Mouse (Mus musculus) C2C12 (cell line): ENCODE results near the gene Rarg.

Experiments used
- CEBPB ChIP-seq: IDR thresholded peaks from one replicate; pipeline ENCODE4 v1.6.1; 2011; ENCODE audit warnings: low read depth, mild to moderate bottlenecking, control low read depth, moderate library complexity
- CTCF ChIP-seq: IDR thresholded peaks from one replicate; pipeline ENCODE4 v1.5.1; 2011; ENCODE audit not compliant: control insufficient read depth, insufficient read depth, insufficient read length
- FOSL1 ChIP-seq: IDR thresholded peaks from one replicate; pipeline ENCODE4 v1.8.0; 2011; ENCODE audit warnings: mild to moderate bottlenecking, low read length; ENCODE audit not compliant: poor library complexity, insufficient read depth, severe bottlenecking
- MAX ChIP-seq: IDR thresholded peaks from one replicate; pipeline ENCODE4 v1.6.1; 2011; ENCODE audit warnings: mild to moderate bottlenecking, control low read depth
- MYOG ChIP-seq: IDR thresholded peaks from one replicate; pipeline ENCODE4 v1.6.1; 2011; ENCODE audit not compliant: control insufficient read depth, insufficient read length; ENCODE audit errors: extremely low read depth
- USF1 ChIP-seq: IDR thresholded peaks from one replicate; pipeline ENCODE4 v1.6.1; 2011; ENCODE audit warnings: low read depth, mild to moderate bottlenecking, control low read depth, moderate library complexity

DNA sequence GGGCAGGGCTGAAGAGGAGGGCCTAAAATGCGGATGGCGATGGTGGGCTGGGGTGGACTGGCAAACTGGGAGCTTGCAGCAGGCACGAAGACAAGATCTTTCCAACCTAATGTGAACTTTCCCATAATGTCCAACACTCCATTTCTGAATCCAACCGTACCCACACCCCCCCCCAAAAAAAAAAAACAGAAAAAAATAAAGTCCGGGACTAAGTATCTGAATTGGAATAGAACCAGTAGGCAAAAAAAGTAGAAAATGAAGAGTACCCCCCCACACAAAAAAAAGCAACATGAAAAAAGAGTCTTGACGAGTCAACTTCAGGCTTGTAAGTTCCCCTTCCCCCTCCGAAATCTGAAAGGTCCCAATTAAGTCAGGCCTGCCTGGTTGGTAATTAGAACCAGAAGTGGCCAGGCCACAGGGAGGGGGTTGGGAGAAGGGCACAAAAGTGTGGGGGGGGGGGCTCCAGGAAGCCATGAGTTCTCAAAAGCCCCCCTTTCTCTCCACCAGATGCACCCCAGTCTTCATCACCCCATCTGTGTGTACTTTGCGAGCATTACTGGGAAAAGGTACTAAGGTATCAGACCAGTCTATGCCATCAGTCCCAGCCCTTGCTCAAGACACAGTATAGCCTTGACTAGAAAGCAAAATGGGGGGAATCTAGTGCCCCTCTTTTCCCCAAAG, 9.0 kb downstream of the Rarg start:
- TF ChIP-seq MYOG (no peak), CTCF (no peak), MAX (no peak), USF1 (no peak), CEBPB (no peak), FOSL1 (no peak)
